Mouse (Mus musculus): ENCODE results near the gene Gemin5. TPM values are rescaled to one million over a fixed set of nuclear protein-coding genes. Genes with fewer than 3 reads are reported as not detected.
"Not testable (repeated sequence)": the region's sequence is repeated elsewhere in the genome, so short reads cannot be mapped to it uniquely, and the experiment has no call there.

Gene Gemin5
- total RNA-seq (2021) = 1 to 10 TPM; 9.2 to 9.7 TPM
- long read RNA-seq, experiment 1, full-length matches to known transcripts = 5 of 14 reads
- long read RNA-seq, experiment 1, partial matches to known transcripts = 5 of 14 reads
- long read RNA-seq, experiment 1, other reads (novel, unspliced or antisense) = 4 of 14 reads
- long read RNA-seq, experiment 2, full-length matches to known transcripts = 2 of 13 reads
- long read RNA-seq, experiment 2, partial matches to known transcripts = 7 of 13 reads
- long read RNA-seq, experiment 2, other reads (novel, unspliced or antisense) = 4 of 13 reads

GRCm38 (mm10) chr11:58168167-58168915, at the start of gene Gemin5:
Gemin5 (minus strand) TSS chr11:58168539.
- peak; percentile 90 to 92 for DNase-seq
- intact Hi-C loops (cut with DNase I) = no loop called here

GRCm38 (mm10) chr11:58216823-58217222, 48.5 kb upstream of the Gemin5 start:
- intact Hi-C loops (cut with DNase I) = no loop called here
- no peak for DNase-seq

GRCm38 (mm10) chr11:58215814-58216213, 47.5 kb upstream of the Gemin5 start:
- intact Hi-C loops (cut with DNase I) = no loop called here
- DNase-seq = no peak

GRCm38 (mm10) chr11:58215049-58215430, 46.7 kb upstream of the Gemin5 start:
- DNase-seq = peak in 1 of 2 experiments; percentile 9
- intact Hi-C loops (cut with DNase I) = not testable (repeated sequence)

GRCm38 (mm10) chr11:58214391-58215048, 46.2 kb upstream of the Gemin5 start:
- intact Hi-C loops (cut with DNase I) = no loop called here
- DNase-seq = peak; percentile 83 to 88

GRCm38 (mm10) chr11:58213673-58214342, 45.5 kb upstream of the Gemin5 start:
- intact Hi-C loops (cut with DNase I) = no loop called here
- no peak for DNase-seq

GRCm38 (mm10) chr11:58211682-58212067, 43.3 kb upstream of the Gemin5 start:
- intact Hi-C loops (cut with DNase I) = no loop called here
- DNase-seq = no peak

GRCm38 (mm10) chr11:58211062-58211681, 42.8 kb upstream of the Gemin5 start:
- intact Hi-C loops (cut with DNase I) = no loop called here
- DNase-seq = no peak

GRCm38 (mm10) chr11:58210321-58210886, 42.1 kb upstream of the Gemin5 start:
- intact Hi-C loops (cut with DNase I) = no loop called here
- no peak for DNase-seq

GRCm38 (mm10) chr11:58201052-58201451, 32.7 kb upstream of the Gemin5 start:
- peak in 1 of 2 experiments; percentile 21 for DNase-seq
- intact Hi-C loops (cut with DNase I) = loop anchor here (2.0 kb wide), 1 partner anchor 24 kb away; no protein-coding TSS in a partner anchor

GRCm38 (mm10) chr11:58200226-58200625, 31.9 kb upstream of the Gemin5 start:
- intact Hi-C loops (cut with DNase I) = loop anchor here (2.0 kb wide), 1 partner anchor 25 kb away; no protein-coding TSS in a partner anchor
- DNase-seq = no peak

GRCm38 (mm10) chr11:58199229-58200037, 31.1 kb upstream of the Gemin5 start, which contains the start of the genes Igtp and Irgm2:
Igtp (plus strand) TSS chr11:58199556.
Irgm2 (plus strand) TSS chr11:58199618.
- peak; percentile 78 to 84 for DNase-seq
- intact Hi-C loops (cut with DNase I) = loop anchor here (2.0 kb wide), 1 partner anchor 25 kb away; no protein-coding TSS in a partner anchor

GRCm38 (mm10) chr11:58198663-58199062, 30.3 kb upstream of the Gemin5 start:
- intact Hi-C loops (cut with DNase I) = no loop called here
- no peak for DNase-seq

GRCm38 (mm10) chr11:58193860-58194520, 25.7 kb upstream of the Gemin5 start:
- intact Hi-C loops (cut with DNase I) = no loop called here
- DNase-seq = no peak

- peak in 1 of 2 experiments; percentile 31 for DNase-seq
- intact Hi-C loops (cut with DNase I) = no loop called here
Measured at GRCm38 (mm10) chr11:58193326-58193725, 25.0 kb upstream of the Gemin5 start.

- no peak for DNase-seq
- intact Hi-C loops (cut with DNase I) = no loop called here
Measured at GRCm38 (mm10) chr11:58189675-58190074, 21.3 kb upstream of the Gemin5 start.

- intact Hi-C loops (cut with DNase I) = no loop called here
- no peak for DNase-seq
Measured at GRCm38 (mm10) chr11:58183579-58183978, 15.2 kb upstream of the Gemin5 start.

GRCm38 (mm10) chr11:58180756-58181155, 12.4 kb upstream of the Gemin5 start:
- intact Hi-C loops (cut with DNase I) = no loop called here
- DNase-seq = no peak

Measured in heart, postnatal 14 days (tissue).